Mouse (Mus musculus) lung, adult 2 months (tissue): Measurements from ENCODE around the gene P3h3.

Experiments
- CTCF ChIP-seq: fragments of 200-500 bp; IDR thresholded peaks from 2 replicates; pipeline ENCODE4 v1.5.1; 2011; ENCODE audit warnings: mild to moderate bottlenecking, low read length, control low read depth; ENCODE audit not compliant: insufficient read depth
- POLR2A ChIP-seq: fragments of 200-500 bp; IDR thresholded peaks from 2 replicates; pipeline ENCODE4 v1.6.1; 2011; ENCODE audit warnings: low read depth, mild to moderate bottlenecking, control low read depth, low read length, borderline replicate concordance; ENCODE audit errors: extremely low read depth

GRCm38 (mm10) chr6:124809775-124810538 lies 47.6 kb downstream of the P3h3 start:
- TF ChIP-seq CTCF: no peak
- no peak; the same call in 1 of the 2 replicates for TF ChIP-seq POLR2A
